Comparison of ENCODE assay signal across 9 mouse cellular contexts in the genomic region with DNA sequence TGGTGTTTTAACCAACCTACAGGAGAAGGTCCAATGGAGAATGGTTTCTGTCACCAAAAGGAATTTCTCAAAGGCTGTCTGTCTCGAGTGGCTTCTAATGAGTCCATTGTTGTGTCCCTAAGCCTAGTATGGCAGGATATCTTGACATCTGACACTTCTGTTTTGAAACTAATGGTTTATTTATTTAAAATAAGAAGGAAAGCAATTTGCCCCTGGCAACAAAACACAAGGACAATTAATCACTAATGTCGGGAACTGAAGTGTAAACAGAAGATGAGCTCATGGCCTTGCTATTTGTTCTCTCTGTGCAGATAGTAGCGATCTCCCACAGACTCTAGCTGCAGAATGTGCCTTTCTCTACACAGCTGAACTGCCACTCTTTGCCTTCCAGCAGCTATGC. TPM values are rescaled to one million over a fixed set of nuclear protein-coding genes. Genes with fewer than 3 reads are reported as not detected.
DNase-seq lines count a peak whose midpoint lies in the region; ATAC-seq and TF ChIP-seq lines count a peak whose summit lies in the region.
"Had no signal": no experiment of that assay in that cellular context is flagged by ENCODE, and none has a peak within 500 bp of the region (broad histone marks: within the 10 kb centered on the region; RNA-seq: fewer than 3 reads in every experiment).

No protein-coding gene starts in this region.

- H3K27ac ChIP-seq in forebrain, embryonic 11.5 days (ENCODE audit: low read depth, low read length), result no peak overlapping the region
- H3K27ac ChIP-seq in forebrain, embryonic 16.5 days (ENCODE audit: low read length), result no peak overlapping the region
- no peak overlapping the region for H3K27ac ChIP-seq in neural tube, embryonic 12.5 days
- H3K27ac ChIP-seq in neural tube, embryonic 15.5 days (replicated peaks), result no peak overlapping the region
- 0 out of 2 replicates have a peak overlapping the region, but pooled peaks have one; percentile 15 for H3K27ac ChIP-seq in kidney, postnatal 0 days
- no peak overlapping the region for H3K27ac ChIP-seq in stomach, embryonic 16.5 days (ENCODE audit: low read length)

- no peak overlapping the region for H3K4me2 ChIP-seq in forebrain, embryonic 11.5 days (ENCODE audit: low read depth, low read length, severe bottlenecking)
- no peak overlapping the region for H3K4me2 ChIP-seq in forebrain, embryonic 16.5 days (ENCODE audit: low read length)
- no peak overlapping the region for H3K4me2 ChIP-seq in neural tube, embryonic 12.5 days (replicated peaks)
- H3K4me2 ChIP-seq in neural tube, embryonic 15.5 days, result no peak overlapping the region
- no peak overlapping the region for H3K4me2 ChIP-seq in kidney, postnatal 0 days (ENCODE audit: low read length)
- H3K4me2 ChIP-seq in stomach, embryonic 16.5 days (ENCODE audit: low read depth, low read length), result no peak overlapping the region

- TF ChIP-seq CTCF in kidney, postnatal 0 days (IDR thresholded peaks at IDR 0.05; ENCODE audit: low read depth), result no peak

- DNase-seq in forebrain, embryonic 11.5 days (ENCODE audit: low spot score), result no peak
- peak; percentile 93 for DNase-seq in kidney, postnatal 0 days (ENCODE audit: low spot score)
- no peak for DNase-seq in left cerebral cortex, adult 11 months (ENCODE audit: low spot score)
- DNase-seq in frontal cortex, postnatal 10 days (ENCODE audit: low spot score in 2 of 2), result no peak

- peaks cover 8% of the 10 kb centered on the region; the same call in 1 of the 2 replicates for H3K27me3 ChIP-seq in forebrain, embryonic 11.5 days (ENCODE audit: control insufficient read depth, insufficient read depth, low read length)
- no peaks in the 10 kb centered on the region for H3K27me3 ChIP-seq in forebrain, embryonic 16.5 days (replicated peaks; ENCODE audit: control insufficient read depth, insufficient read depth, low read length)
- H3K27me3 ChIP-seq in neural tube, embryonic 12.5 days (replicated peaks), result no peaks in the 10 kb centered on the region
- H3K27me3 ChIP-seq in neural tube, embryonic 15.5 days (replicated peaks), result no peaks in the 10 kb centered on the region
- no peaks in the 10 kb centered on the region for H3K27me3 ChIP-seq in kidney, postnatal 0 days (ENCODE audit: insufficient read depth, low read length)
- H3K27me3 ChIP-seq in stomach, embryonic 16.5 days (ENCODE audit: control insufficient read depth, insufficient read depth, low read length), result peaks cover 7% of the 10 kb centered on the region

- peaks cover 4% of the 10 kb centered on the region; the same call in 1 of the 2 replicates for H3K4me1 ChIP-seq in forebrain, embryonic 11.5 days (replicated peaks; ENCODE audit: control insufficient read depth, insufficient read depth, low read length)
- H3K4me1 ChIP-seq in forebrain, embryonic 16.5 days (replicated peaks; ENCODE audit: control insufficient read depth, insufficient read depth, low read length), result peaks cover 6% of the 10 kb centered on the region; the same call in 1 of the 2 replicates
- peaks cover 18% of the 10 kb centered on the region; the same call in 1 of the 2 replicates for H3K4me1 ChIP-seq in neural tube, embryonic 12.5 days
- 0 out of 2 replicates have a peak, but pooled peaks cover 4% of the 10 kb centered on the region for H3K4me1 ChIP-seq in neural tube, embryonic 15.5 days
- 0 out of 2 replicates have a peak, but pooled peaks cover 3% of the 10 kb centered on the region for H3K4me1 ChIP-seq in kidney, postnatal 0 days (replicated peaks; ENCODE audit: insufficient read depth, low read length)
- H3K4me1 ChIP-seq in stomach, embryonic 16.5 days (ENCODE audit: control insufficient read depth, insufficient read depth, low read length), result 0 out of 2 replicates have a peak, but pooled peaks cover 5% of the 10 kb centered on the region

- H3K9ac ChIP-seq in forebrain, embryonic 11.5 days (ENCODE audit: low read length), result no peak overlapping the region
- no peak overlapping the region for H3K9ac ChIP-seq in forebrain, embryonic 16.5 days (replicated peaks; ENCODE audit: low read depth, low read length)
- H3K9ac ChIP-seq in neural tube, embryonic 12.5 days, result no peak overlapping the region
- H3K9ac ChIP-seq in neural tube, embryonic 15.5 days (replicated peaks), result no peak overlapping the region
- H3K9ac ChIP-seq in kidney, postnatal 0 days (ENCODE audit: low read depth, low read length), result no peak overlapping the region
- H3K9ac ChIP-seq in stomach, embryonic 16.5 days (ENCODE audit: low read length), result no peak overlapping the region

- H3K36me3 ChIP-seq in forebrain, embryonic 11.5 days (ENCODE audit: control insufficient read depth, insufficient read depth, low read length), result no peaks in the 10 kb centered on the region
- peaks cover 13% of the 10 kb centered on the region; the same call in 1 of the 2 replicates for H3K36me3 ChIP-seq in forebrain, embryonic 16.5 days (ENCODE audit: control insufficient read depth, insufficient read depth)
- peaks cover 22% of the 10 kb centered on the region for H3K36me3 ChIP-seq in neural tube, embryonic 12.5 days
- peaks cover 9% of the 10 kb centered on the region for H3K36me3 ChIP-seq in neural tube, embryonic 15.5 days
- no peaks in the 10 kb centered on the region for H3K36me3 ChIP-seq in kidney, postnatal 0 days (ENCODE audit: insufficient read depth, low read length)
- no peaks in the 10 kb centered on the region for H3K36me3 ChIP-seq in stomach, embryonic 16.5 days (ENCODE audit: control insufficient read depth, insufficient read depth, low read length)

- H3K9me3 ChIP-seq in forebrain, embryonic 11.5 days (ENCODE audit: control insufficient read depth, low read length), result no peaks in the 10 kb centered on the region
- no peaks in the 10 kb centered on the region for H3K9me3 ChIP-seq in forebrain, embryonic 16.5 days (ENCODE audit: control insufficient read depth, low read length)
- no peaks in the 10 kb centered on the region for H3K9me3 ChIP-seq in neural tube, embryonic 12.5 days
- no peaks in the 10 kb centered on the region for H3K9me3 ChIP-seq in neural tube, embryonic 15.5 days (replicated peaks)
- no peaks in the 10 kb centered on the region for H3K9me3 ChIP-seq in kidney, postnatal 0 days (replicated peaks; ENCODE audit: low read length)
- H3K9me3 ChIP-seq in stomach, embryonic 16.5 days (replicated peaks; ENCODE audit: control insufficient read depth, low read length), result no peaks in the 10 kb centered on the region

- 6% methylated on average over 3 of the region's 3 CpGs for WGBS in forebrain, embryonic 11.5 days
- 4% methylated on average over 3 of the region's 3 CpGs for WGBS in forebrain, embryonic 16.5 days
- 6% methylated on average over 3 of the region's 3 CpGs for WGBS in neural tube, embryonic 12.5 days
- 6% methylated on average over 3 of the region's 3 CpGs for WGBS in neural tube, embryonic 15.5 days
- 2% methylated on average over 3 of the region's 3 CpGs for WGBS in kidney, postnatal 0 days
- WGBS in stomach, embryonic 16.5 days, result 8% methylated on average over 3 of the region's 3 CpGs

- H3K4me3 ChIP-seq in forebrain, embryonic 11.5 days (ENCODE audit: low read depth, low read length), result no peak overlapping the region
- no peak overlapping the region for H3K4me3 ChIP-seq in forebrain, embryonic 16.5 days (replicated peaks; ENCODE audit: low read length)
- H3K4me3 ChIP-seq in neural tube, embryonic 12.5 days, result no peak overlapping the region
- no peak overlapping the region for H3K4me3 ChIP-seq in neural tube, embryonic 15.5 days (replicated peaks)
- H3K4me3 ChIP-seq in kidney, postnatal 0 days (replicated peaks; ENCODE audit: low read depth, low read length), result no peak overlapping the region
- H3K4me3 ChIP-seq in stomach, embryonic 16.5 days (replicated peaks; ENCODE audit: low read length), result no peak overlapping the region
- H3K4me3 ChIP-seq: erythroblast, embryonic 14.5 days had no signal

- peak; percentile 56; the same call in 1 of the 2 replicates for ATAC-seq in forebrain, embryonic 11.5 days (replicated peaks; ENCODE audit: low FRiP score)
- no peak; the same call in 1 of the 2 replicates for ATAC-seq in forebrain, embryonic 16.5 days
- ATAC-seq in neural tube, embryonic 12.5 days (ENCODE audit: low FRiP score, low read depth), result peak; percentile 67; the same call in 1 of the 2 replicates
- ATAC-seq in neural tube, embryonic 15.5 days (ENCODE audit: low FRiP score), result no peak
- ATAC-seq in kidney, postnatal 0 days (replicated peaks; ENCODE audit: low FRiP score, low read depth), result peak; percentile 74; the same call in 1 of the 2 replicates
- ATAC-seq in stomach, embryonic 16.5 days (ENCODE audit: insufficient read depth, low FRiP score), result peak; percentile 74

RNA-seq across cellular contexts. Expression of gene Rtp4, which starts 22.7 kb away (rescaled TPM):
- 1.7 and 2.2 TPM in 2 replicates for polyA plus RNA-seq in forebrain, embryonic 11.5 days (2014; fragmentation: Nextera tagmentation; extraction: Ambion mirVana)
- 3.0 and 4.1 TPM in 2 replicates for polyA plus RNA-seq in forebrain, embryonic 16.5 days (2015; fragmentation: Nextera tagmentation; extraction: Ambion mirVana)
- polyA plus RNA-seq in neural tube, embryonic 12.5 days (2016; fragmentation: Nextera tagmentation; extraction: Ambion mirVana), result 2.0 and 2.2 TPM in 2 replicates
- 5.2 and 10.5 TPM in 2 replicates for polyA plus RNA-seq in neural tube, embryonic 15.5 days (2015; fragmentation: Nextera tagmentation; extraction: Ambion mirVana)
- polyA plus RNA-seq in kidney, postnatal 0 days (2015; fragmentation: Nextera tagmentation; extraction: Ambion mirVana), result 38.1 and 50.7 TPM in 2 replicates
- 5.6 and 6.2 TPM in 2 replicates for polyA plus RNA-seq in stomach, embryonic 16.5 days (2015; fragmentation: Nextera tagmentation; extraction: Ambion mirVana)

RNA-seq across cellular contexts. Expression of gene Masp1, which starts 23.2 kb away (rescaled TPM):
- polyA plus RNA-seq in forebrain, embryonic 11.5 days (2014; fragmentation: Nextera tagmentation; extraction: Ambion mirVana), result 19.5 and 22.7 TPM in 2 replicates
- 46.1 and 51.3 TPM in 2 replicates for polyA plus RNA-seq in forebrain, embryonic 16.5 days (2015; fragmentation: Nextera tagmentation; extraction: Ambion mirVana)
- polyA plus RNA-seq in neural tube, embryonic 12.5 days (2016; fragmentation: Nextera tagmentation; extraction: Ambion mirVana), result 31.0 and 35.5 TPM in 2 replicates
- 23.0 and 25.6 TPM in 2 replicates for polyA plus RNA-seq in neural tube, embryonic 15.5 days (2015; fragmentation: Nextera tagmentation; extraction: Ambion mirVana)
- polyA plus RNA-seq in kidney, postnatal 0 days (2015; fragmentation: Nextera tagmentation; extraction: Ambion mirVana), result 3.1 and 3.3 TPM in 2 replicates
- polyA plus RNA-seq in stomach, embryonic 16.5 days (2015; fragmentation: Nextera tagmentation; extraction: Ambion mirVana), result 2.0 and 2.4 TPM in 2 replicates
- polyA plus RNA-seq: erythroblast, embryonic 14.5 days had no signal

Comparison
In these comparisons a context has a peak if more than half of its experiments do, and no peak if none do; other contexts are left out.
1. ATAC-seq: peak in forebrain, embryonic 11.5 days (single experiment), neural tube, embryonic 12.5 days (single experiment), kidney, postnatal 0 days (single experiment) and stomach, embryonic 16.5 days (single experiment); none in forebrain, embryonic 16.5 days (single experiment) and neural tube, embryonic 15.5 days (single experiment).